Mouse (Mus musculus) gastrocnemius, postnatal 25 days (tissue): ENCODE measurements around the gene Vamp3. TPM values are rescaled to one million over a fixed set of nuclear protein-coding genes. Genes with fewer than 3 reads are reported as not detected.
"Not testable (repeated sequence)": the region's sequence is repeated elsewhere in the genome, so short reads cannot be mapped to it uniquely, and the experiment has no call there.

ENCODE experiments used
- DNase-seq: peaks from one replicate; pipeline ENCODE4 v3.0.0; 2022
- total RNA-seq, 2 experiments: library from RNA; stranded (reverse); gene quantifications; 1 replicate in 1 of 2; 2 replicates in 1 of 2; pipeline ENCODE4 v1.2.3; 2021

Vamp3 gene
- total RNA-seq, 2 experiments from 2014 or later, result 49.0 to 54.0 TPM

DNA sequence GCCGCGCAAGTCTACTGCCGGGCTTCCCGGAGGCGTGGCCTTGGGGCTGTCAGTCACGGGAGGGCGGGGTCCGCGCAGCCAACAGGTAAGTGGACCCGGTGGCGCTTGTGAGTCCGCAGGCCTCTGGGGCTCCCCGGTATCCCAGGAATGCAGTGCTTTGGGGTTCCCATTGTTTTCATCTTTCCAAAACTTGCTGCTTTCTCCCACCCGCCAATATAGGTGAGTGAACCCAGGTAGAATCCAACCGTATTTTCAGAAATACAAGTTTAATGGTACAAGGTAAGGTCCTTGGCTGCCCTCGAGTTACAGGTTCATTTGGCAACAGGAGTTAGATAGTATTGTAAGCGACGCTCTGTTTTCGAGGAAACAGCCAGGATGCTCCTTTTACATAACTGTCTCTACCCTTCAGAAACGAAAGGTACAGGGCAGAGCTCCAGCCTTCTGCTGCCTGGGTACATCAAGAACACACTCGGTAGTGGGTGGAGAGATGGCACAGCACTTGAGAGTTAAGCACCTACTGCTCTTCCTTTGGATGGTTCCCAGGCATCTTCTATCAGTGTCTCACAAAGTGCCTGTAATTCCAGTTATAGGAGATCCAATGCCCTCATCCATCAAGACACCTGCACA lies 12.7 kb downstream of the Vamp3 start:
- no peak for DNase-seq

- peak; percentile 99 for DNase-seq
These were observed 13.5 kb downstream of the Vamp3 start, which contains the start of gene Per3 for GRCm38 (mm10) chr4:151044037-151044943. TSS of gene Per3 (minus strand) at chr4:151044665.

DNA sequence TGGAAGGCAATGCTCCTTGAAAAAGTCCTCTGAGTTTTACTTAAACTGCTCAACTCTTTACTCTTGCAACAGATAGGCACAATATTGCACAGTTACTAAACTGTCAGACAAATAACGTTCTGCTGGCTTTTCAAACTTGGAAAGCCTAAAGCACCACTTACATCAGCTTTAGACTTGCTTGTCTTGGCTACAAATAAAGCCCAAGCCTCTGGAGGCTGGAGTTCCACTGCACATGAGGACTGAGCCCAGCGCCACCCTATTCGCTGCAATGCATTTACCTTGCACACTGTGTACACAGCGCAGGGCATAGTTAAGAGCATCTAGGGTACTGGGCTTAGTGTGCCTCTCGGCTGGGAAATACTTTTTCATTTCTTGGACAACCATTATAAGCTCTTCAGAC lies 14.5 kb downstream of the Vamp3 start:
- DNase-seq, result peak; percentile 29

DNA sequence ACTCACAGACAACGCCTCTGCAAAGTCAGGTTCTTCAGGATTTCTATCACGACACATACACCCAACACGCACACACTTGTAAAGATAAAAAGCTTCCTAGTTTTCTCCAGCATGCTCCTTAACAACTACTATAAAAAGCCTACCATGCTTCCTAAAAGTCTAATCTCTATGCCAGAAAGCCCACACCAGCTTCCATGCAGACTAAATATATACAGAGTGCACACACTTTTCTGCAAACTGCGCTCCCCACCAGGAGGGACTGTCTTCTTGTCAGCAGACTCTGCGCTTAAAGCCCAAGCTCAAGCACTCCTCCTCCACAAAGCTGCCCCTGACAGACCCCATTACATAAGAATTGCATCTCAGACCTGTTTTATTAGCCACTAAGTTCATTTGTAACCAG lies 16.3 kb downstream of the Vamp3 start:
- DNase-seq, result no peak

DNA sequence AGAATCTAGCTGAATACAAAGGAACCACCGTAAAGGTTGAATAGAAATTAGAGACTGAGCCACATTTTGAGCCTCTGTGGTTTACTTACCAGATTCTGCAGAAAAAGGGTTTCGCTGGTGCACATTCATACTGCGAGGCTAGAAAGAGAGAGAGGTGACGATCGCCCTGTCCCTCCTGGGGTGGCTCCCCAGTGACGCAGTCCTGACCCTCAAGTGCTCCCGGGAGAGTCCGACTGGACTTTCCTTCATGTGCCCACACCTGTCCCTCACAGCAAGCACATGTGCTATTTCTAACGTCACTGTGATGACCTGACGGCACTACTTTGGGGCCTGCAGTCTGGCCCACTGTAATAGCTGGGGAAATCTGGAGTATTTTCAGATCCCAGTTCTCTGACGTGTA lies 20.0 kb downstream of the Vamp3 start:
- no peak for DNase-seq

DNA sequence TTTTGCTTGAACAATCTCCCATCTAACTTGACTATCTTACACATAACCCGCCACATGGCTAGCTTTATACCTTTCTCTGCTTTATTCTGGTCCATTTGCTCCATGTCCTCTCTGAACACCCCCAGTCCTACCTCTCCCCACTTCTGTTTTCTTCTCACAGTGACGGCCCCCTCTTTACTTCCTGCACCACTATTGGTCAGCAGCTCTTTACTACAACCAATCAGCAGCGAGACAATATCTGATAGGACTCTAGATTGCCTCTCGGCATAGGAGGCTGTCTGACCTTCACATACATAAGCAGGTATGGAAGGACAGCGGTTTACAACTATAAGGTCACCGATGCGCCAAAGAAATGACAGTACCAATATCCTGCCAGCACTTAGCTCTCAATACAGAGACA lies 21.2 kb downstream of the Vamp3 start:
- no peak for DNase-seq

GRCm38 (mm10) chr4:151027001-151027400 lies 30.8 kb downstream of the Vamp3 start:
- no peak for DNase-seq

- no peak for DNase-seq
These were observed 33.6 kb downstream of the Vamp3 start for GRCm38 (mm10) chr4:151024152-151024551.

DNA sequence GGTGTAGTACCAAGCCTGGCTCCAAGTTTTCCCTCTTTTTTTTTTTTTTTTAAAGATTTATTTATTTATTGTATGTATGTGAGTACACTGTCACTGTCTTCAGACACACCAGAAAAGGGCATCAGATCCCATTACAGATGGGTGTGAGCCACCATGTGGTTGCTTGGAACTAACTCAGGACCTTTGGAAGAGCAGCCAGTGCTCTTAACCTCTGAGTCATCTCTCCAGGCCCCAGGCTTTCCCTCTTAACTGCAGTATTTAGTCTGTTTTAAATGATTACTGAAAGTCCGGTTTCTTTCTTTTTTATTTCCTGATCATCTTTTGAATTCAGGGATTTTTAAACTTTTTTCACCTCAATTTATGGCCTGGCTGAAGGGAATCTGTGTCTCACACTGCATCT lies 40.4 kb downstream of the Vamp3 start:
- DNase-seq, result not testable (repeated sequence)

GRCm38 (mm10) chr4:151015946-151016345 lies 41.8 kb downstream of the Vamp3 start:
- no peak for DNase-seq

- no peak for DNase-seq
These were observed 47.4 kb downstream of the Vamp3 start for GRCm38 (mm10) chr4:151010316-151010715.

DNA sequence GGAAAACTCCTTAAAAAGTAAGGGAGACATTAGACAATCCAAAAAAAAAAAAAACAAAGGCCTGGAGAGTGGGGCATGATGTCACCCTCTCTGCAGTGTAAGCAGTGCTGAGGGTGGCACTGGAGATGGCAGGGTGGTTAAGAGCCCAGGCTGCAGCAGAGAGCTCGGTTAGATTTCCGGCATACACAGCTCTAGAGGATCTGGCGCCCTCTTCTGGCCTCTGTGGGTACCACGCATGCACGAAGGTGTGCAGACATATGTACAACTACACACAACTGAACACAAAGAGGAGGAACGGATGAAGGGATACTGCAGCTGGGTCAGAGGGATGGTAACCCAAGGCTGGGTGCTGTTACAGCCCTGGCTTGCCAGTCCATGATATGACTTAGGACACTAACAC lies 50.8 kb downstream of the Vamp3 start:
- DNase-seq, result no peak

- DNase-seq, result no peak
These were observed 52.0 kb downstream of the Vamp3 start for GRCm38 (mm10) chr4:151005656-151006318.

GRCm38 (mm10) chr4:151001397-151001796 lies 56.4 kb downstream of the Vamp3 start:
- DNase-seq, result no peak

DNA sequence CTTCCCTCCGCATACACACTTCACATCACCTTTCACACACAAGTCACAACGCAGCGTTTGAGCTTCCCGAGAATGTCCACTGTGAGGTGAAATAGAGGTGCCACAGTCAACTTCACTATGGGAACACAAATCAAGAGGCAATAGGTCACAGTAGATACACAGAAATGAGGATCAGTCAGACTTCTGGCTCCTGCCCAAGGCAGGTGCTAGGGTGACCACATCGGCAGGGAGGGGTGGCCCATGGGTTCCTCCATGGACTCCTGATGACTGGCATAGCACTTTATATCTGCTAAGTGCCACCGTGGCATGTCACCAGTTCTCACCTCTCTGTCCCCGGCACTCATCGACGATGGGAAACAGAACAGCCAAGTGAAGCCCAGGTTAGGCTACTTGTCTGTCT lies 59.1 kb downstream of the Vamp3 start:
- DNase-seq, result no peak

Other genes starting within 250 kb of the Vamp3 start
- gene Errfi1, start 204.0 kb downstream of the Vamp3 start, total RNA-seq, result 10 to 100 TPM; 16.0 to 17.9 TPM
- gene Park7, start 143.5 kb downstream of the Vamp3 start, total RNA-seq, result 100 to 1,000 TPM; 669 to 811 TPM
- gene Tnfrsf9, start 143.4 kb downstream of the Vamp3 start, total RNA-seq, result under 1 TPM in 1 of 2 experiments, not detected in 1; 0.18 TPM
- not detected for gene Uts2, start 60.9 kb downstream of the Vamp3 start, total RNA-seq
- gene Per3, start 13.3 kb downstream of the Vamp3 start, total RNA-seq, result 10 to 100 TPM in 1 of 2 experiments, 1 to 10 TPM in 1; 3.8 to 16.2 TPM
- not detected for gene Gm13090, start 31.6 kb upstream of the Vamp3 start, total RNA-seq